Mouse (Mus musculus): ENCODE results near the gene Arl13b. TPM values are rescaled to one million over a fixed set of nuclear protein-coding genes. Genes with fewer than 3 reads are reported as not detected.

Gene Arl13b
- total and polyA plus RNA-seq, 3 experiments: 3.0 to 21.5 (median 15.6) TPM

DNA sequence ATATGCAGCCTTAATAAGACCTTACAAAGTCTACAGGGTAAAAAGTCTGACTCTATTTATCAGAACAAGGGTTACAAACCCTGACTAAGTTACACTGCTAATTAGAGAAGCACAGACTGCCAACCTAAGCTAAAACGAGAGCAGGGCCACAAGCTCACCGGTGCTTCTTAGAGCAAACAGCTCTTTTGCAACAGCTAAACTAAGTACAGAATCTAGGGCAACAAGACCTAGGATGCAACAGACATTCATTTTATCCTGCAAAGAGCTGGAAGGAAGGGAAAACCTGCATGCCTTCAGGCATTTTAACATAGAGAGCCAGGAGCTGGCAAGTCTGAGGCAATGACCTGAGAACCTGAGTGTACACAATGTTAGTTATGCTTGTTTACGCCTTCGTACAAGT, 93.8 kb downstream of the Arl13b start:
- Histone ChIP-seq H3K9me3 (replicated peaks) (no peaks in the 10 kb centered on the region), H3K27me3 (ENCODE audit: insufficient read depth, low read length) (no peaks in the 10 kb centered on the region), H3K4me3 (ENCODE audit: low read depth, low read length) (no peak overlapping the region), H3K36me3 (replicated peaks) (peaks cover 40% of the 10 kb centered on the region), H3K4me1 (ENCODE audit: insufficient read depth, low read depth, low read length) (no peaks in the 10 kb centered on the region)
- TF ChIP-seq GATA1 (IDR thresholded peaks at IDR 0.05; ENCODE audit: borderline replicate concordance, low read length): no peak
- no peak for TF ChIP-seq CTCF (IDR thresholded peaks at IDR 0.05; ENCODE audit: low read depth, low read length)
- no peak for TF ChIP-seq POLR2AphosphoS5 (IDR thresholded peaks at IDR 0.05; ENCODE audit: insufficient replicate concordance, low read depth, low read length)
- no peak for TF ChIP-seq TAL1 (conservative IDR thresholded peaks at IDR 0.05; ENCODE audit: low read depth, low read length)
- TF ChIP-seq GATA2 (IDR thresholded peaks at IDR 0.05; ENCODE audit: borderline replicate concordance, low read depth, low read length): no peak
- ATAC-seq (ENCODE audit: extremely low read depth, insufficient number of reproducible peaks, low FRiP score, poor library complexity, severe bottlenecking) (no peak), DNase-seq (ENCODE audit: low spot score) (no peak)

DNA sequence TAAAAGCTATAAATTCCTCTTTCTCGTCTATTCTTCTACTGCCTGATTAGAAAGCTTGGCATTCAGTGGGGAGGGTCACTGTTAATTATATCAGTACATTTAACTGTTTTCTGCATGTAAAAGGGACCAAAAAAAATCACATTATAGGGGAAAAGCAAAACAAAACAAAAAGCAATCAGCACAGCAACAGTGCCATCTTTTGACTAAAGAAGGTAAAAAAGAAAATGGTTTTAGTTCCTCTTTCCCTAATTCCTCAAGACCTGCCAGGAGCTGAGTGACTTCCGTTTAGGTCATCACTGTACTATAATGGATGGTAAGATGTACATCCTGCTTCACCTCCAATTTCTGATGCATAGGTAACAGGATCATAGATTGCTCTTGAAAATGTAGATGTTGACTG, 101.0 kb downstream of the Arl13b start:
- no peak for DNase-seq (ENCODE audit: low spot score)
- ATAC-seq (ENCODE audit: extremely low read depth, insufficient number of reproducible peaks, low FRiP score, poor library complexity, severe bottlenecking): no peak
- no peak overlapping the region for H3K4me3 ChIP-seq (ENCODE audit: low read depth, low read length)
- H3K27me3 ChIP-seq (ENCODE audit: insufficient read depth, low read length): no peaks in the 10 kb centered on the region
- H3K9me3 ChIP-seq (replicated peaks): no peaks in the 10 kb centered on the region
- H3K36me3 ChIP-seq (replicated peaks): peaks cover 23% of the 10 kb centered on the region
- no peaks in the 10 kb centered on the region for H3K4me1 ChIP-seq (ENCODE audit: insufficient read depth, low read depth, low read length)
- no peak for TF ChIP-seq CTCF (IDR thresholded peaks at IDR 0.05; ENCODE audit: low read depth, low read length)
- TF ChIP-seq GATA1 (IDR thresholded peaks at IDR 0.05; ENCODE audit: borderline replicate concordance, low read length): no peak
- no peak for TF ChIP-seq POLR2AphosphoS5 (IDR thresholded peaks at IDR 0.05; ENCODE audit: insufficient replicate concordance, low read depth, low read length)
- TF ChIP-seq TAL1 (conservative IDR thresholded peaks at IDR 0.05; ENCODE audit: low read depth, low read length): no peak
- no peak for TF ChIP-seq GATA2 (IDR thresholded peaks at IDR 0.05; ENCODE audit: borderline replicate concordance, low read depth, low read length)

Other genes starting within 250 kb of the Arl13b start
- 112 and 141 TPM in 2 replicates for gene Nsun3, start 60.2 kb downstream of the Arl13b start, total RNA-seq (2014; fragmentation: Nextera tagmentation)
- 17.7 and 22.9 TPM in 2 replicates for gene Nsun3, start 60.2 kb downstream of the Arl13b start, total RNA-seq (2017)
- 1.9 and 2.0 TPM in 2 replicates for gene Nsun3, start 60.2 kb downstream of the Arl13b start, polyA plus RNA-seq (2012)
- gene Stx19, start 32.4 kb downstream of the Arl13b start, total RNA-seq (2014; fragmentation: Nextera tagmentation): not detected in 2 replicates
- 0.06 and 0.11 TPM in 2 replicates for gene Stx19, start 32.4 kb downstream of the Arl13b start, total RNA-seq (2017)
- not detected in 2 replicates for gene Stx19, start 32.4 kb downstream of the Arl13b start, polyA plus RNA-seq (2012)
- 13.8 and 16.9 TPM in 2 replicates for gene Pros1, start 7.3 kb upstream of the Arl13b start, total RNA-seq (2014; fragmentation: Nextera tagmentation)
- gene Pros1, start 7.3 kb upstream of the Arl13b start, total RNA-seq (2017): 42.3 and 46.3 TPM in 2 replicates
- gene Pros1, start 7.3 kb upstream of the Arl13b start, polyA plus RNA-seq (2012): 2.0 TPM in 2 replicates